Mouse (Mus musculus): ENCODE measurements around the gene Sdf2l1.

DNA sequence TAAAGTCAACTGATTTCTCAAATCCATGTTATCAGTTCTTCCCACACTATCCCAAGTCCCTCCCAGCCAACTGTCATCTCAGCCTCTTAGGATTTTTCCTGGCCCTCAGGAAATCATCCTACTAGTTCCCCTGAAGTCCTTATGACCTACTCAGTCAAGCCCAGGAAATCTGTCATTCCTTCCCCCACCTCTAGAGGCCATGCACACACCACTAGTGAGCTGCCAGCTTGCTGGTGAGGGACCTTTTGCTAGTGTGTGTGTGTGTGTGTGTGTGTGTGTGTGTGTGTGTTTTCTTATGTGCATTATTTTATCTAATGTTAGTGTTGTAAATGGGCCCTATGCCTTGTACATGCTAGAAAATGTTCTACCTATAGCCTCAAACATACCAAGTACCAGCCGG lies 4.9 kb downstream of the Sdf2l1 start:
- TF ChIP-seq CTCF (IDR thresholded peaks at IDR 0.05; ENCODE audit: control insufficient read depth, insufficient read depth, low read length): peak; percentile 75
- no peak for TF ChIP-seq POLR2A (IDR thresholded peaks at IDR 0.05; ENCODE audit: borderline replicate concordance, control insufficient read depth, low read depth, low read length)

Measured in bone marrow, adult 2 months (tissue).